Mouse (Mus musculus) embryonic facial prominence, embryonic 11.5 days (tissue): ENCODE measurements around the gene Necap2. TPM values are rescaled to one million over a fixed set of nuclear protein-coding genes. Genes with fewer than 3 reads are reported as not detected.

Experiments used
- ATAC-seq: fragments of 200-750 bp; cut with Nextera tagmentation; replicated peaks from 2 replicates; pipeline ENCODE4 v1.8.0; 2017; ENCODE audit warnings: low read depth; ENCODE audit not compliant: insufficient number of reproducible peaks, low FRiP score, low TSS enrichment
- DNase-seq: peaks from one replicate; pipeline ENCODE4 v3.0.0-alpha.2; 2015; ENCODE audit warnings: low spot score
- H3K27ac ChIP-seq: fragments of 300-500 bp; sonication (generic); replicated peaks from 2 replicates; pipeline ENCODE4 v1.5.1; 2014; ENCODE audit warnings: mild to moderate bottlenecking, low read depth, low read length, control low read depth
- H3K27me3 ChIP-seq: fragments of 300-500 bp; sonication (generic); 2 replicates; pipeline ENCODE4 v1.6.1; 2014; ENCODE audit warnings: mild to moderate bottlenecking, low read length, moderate library complexity, mixed read lengths; ENCODE audit not compliant: control insufficient read depth, insufficient read depth
- H3K36me3 ChIP-seq: fragments of 300-500 bp; sonication (generic); replicated peaks from 2 replicates; pipeline ENCODE4 v1.6.1; 2014; ENCODE audit warnings: low read depth, mild to moderate bottlenecking, low read length, moderate library complexity, mixed read lengths; ENCODE audit not compliant: control insufficient read depth, insufficient read depth
- H3K4me1 ChIP-seq: fragments of 300-500 bp; sonication (generic); 2 replicates; pipeline ENCODE4 v1.6.1; 2014; ENCODE audit warnings: low read length, mixed read lengths; ENCODE audit not compliant: control insufficient read depth, insufficient read depth
- H3K4me2 ChIP-seq: fragments of 300-500 bp; sonication (generic); 2 replicates; pipeline ENCODE4 v1.6.1; 2014; ENCODE audit warnings: low read depth, mild to moderate bottlenecking, control low read depth, low read length, moderate library complexity
- H3K4me3 ChIP-seq: fragments of 300-500 bp; sonication (generic); 2 replicates; pipeline ENCODE4 v1.5.1; 2014; ENCODE audit warnings: low read depth, low read length, control low read depth
- H3K9ac ChIP-seq: fragments of 300-500 bp; sonication (generic); replicated peaks from 2 replicates; pipeline ENCODE4 v1.6.1; 2014; ENCODE audit warnings: mild to moderate bottlenecking, control low read depth, low read length
- H3K9me3 ChIP-seq: fragments of 300-500 bp; sonication (generic); replicated peaks from 2 replicates; pipeline ENCODE4 v1.6.1; 2016; ENCODE audit warnings: mild to moderate bottlenecking, low read length, inconsistent platforms, mixed read lengths; ENCODE audit not compliant: control insufficient read depth
- WGBS: fragments of 180-500 bp; shearing (Covaris S2); extraction: QIAGEN DNeasy Blood & Tissue Kit; methylation state at CpG from one replicate; pipeline ENCODE4 v1.1.7; 2014; 5-methylcytosine and 5-hydroxymethylcytosine counted together
- polyA plus RNA-seq: library from polyadenylated mRNA; unstranded; fragments of >200 nt; fragmentation: Nextera tagmentation; extraction: Ambion mirVana; gene quantifications from 2 replicates; pipeline ENCODE4 v1.2.1, GENCODE M21; 2014

Gene Necap2
- polyA plus RNA-seq, 1 experiment from 2014 or later: 57.0 TPM

DNA sequence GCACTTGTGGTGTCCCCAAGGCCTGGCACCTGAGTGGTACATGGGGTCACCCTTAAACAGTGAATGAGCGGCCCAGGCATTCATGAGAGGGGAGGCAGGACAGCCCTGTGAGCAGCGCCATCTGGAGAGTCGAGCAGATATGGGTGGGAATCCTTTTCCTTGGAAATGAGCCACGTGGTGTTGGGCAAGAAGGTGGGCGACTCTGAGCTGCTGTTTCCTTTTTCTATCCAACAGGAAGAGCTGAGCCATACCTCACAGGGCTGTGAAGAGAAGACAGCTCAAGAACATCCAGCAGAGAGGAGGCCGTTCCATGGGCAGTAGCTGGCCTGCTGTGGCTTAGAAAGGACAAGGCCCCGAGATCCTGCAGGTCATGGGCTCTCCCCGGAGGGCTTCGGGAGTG lies 10.6 kb upstream of the Necap2 start:
- Histone ChIP-seq H3K4me1 (no peaks in the 10 kb centered on the region), H3K4me2 (no peak overlapping the region), H3K9me3 (no peaks in the 10 kb centered on the region), H3K36me3 (no peaks in the 10 kb centered on the region), H3K4me3 (no peak overlapping the region), H3K9ac (no peak overlapping the region), H3K27ac (no peak overlapping the region), H3K27me3 (no peaks in the 10 kb centered on the region)
- no peak for DNase-seq
- WGBS: 67% methylated on average over 9 of the region's 9 CpGs
- no peak for ATAC-seq

GRCm38 (mm10) chr4:141088033-141088432 lies 9.9 kb upstream of the Necap2 start, which contains the start of gene Spata21:
Gene Spata21 (plus strand): TSS chr4:141088333.
- ATAC-seq (no peak), DNase-seq (no peak)
- H3K4me1 ChIP-seq: no peaks in the 10 kb centered on the region
- no peaks in the 10 kb centered on the region for H3K9me3 ChIP-seq
- no peaks in the 10 kb centered on the region for H3K27me3 ChIP-seq
- H3K36me3 ChIP-seq: no peaks in the 10 kb centered on the region
- no peak within 1 kb of the TSS for H3K27ac ChIP-seq
- no peak within 1 kb of the TSS for H3K4me2 ChIP-seq
- no peak within 1 kb of the TSS; the same call in 1 of the 2 replicates for H3K9ac ChIP-seq
- WGBS: 74% methylated on average over 6 of the region's 6 CpGs
- no peak within 1 kb of the TSS for H3K4me3 ChIP-seq

DNA sequence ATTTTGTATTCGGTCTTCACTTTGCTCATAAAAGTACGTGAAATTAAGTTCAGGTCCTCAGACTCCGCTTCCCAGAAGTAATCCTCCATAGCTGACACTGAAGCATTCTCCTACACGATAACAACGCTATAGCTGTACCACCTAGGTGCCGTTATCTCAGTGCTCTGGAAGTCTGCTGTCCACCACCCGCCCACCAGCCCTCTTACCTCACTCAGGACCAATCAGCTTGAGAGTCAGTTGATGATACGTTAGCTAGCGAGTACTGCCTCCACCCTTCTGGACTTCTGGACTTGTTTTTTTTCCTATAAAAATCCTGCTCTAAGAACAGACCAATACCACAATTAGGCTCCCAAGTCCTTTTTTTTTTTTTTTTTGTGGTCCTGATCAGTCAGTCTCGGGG lies 8.7 kb upstream of the Necap2 start:
- WGBS: 74% methylated on average over 10 of the region's 10 CpGs
- H3K4me3 ChIP-seq: no peak overlapping the region
- H3K36me3 ChIP-seq: no peaks in the 10 kb centered on the region
- DNase-seq (no peak), ATAC-seq (no peak)
- no peaks in the 10 kb centered on the region for H3K9me3 ChIP-seq
- no peaks in the 10 kb centered on the region for H3K27me3 ChIP-seq
- no peak overlapping the region for H3K9ac ChIP-seq
- no peaks in the 10 kb centered on the region for H3K4me1 ChIP-seq
- no peak overlapping the region for H3K4me2 ChIP-seq
- H3K27ac ChIP-seq: no peak overlapping the region

GRCm38 (mm10) chr4:141078510-141079137 lies 467 bp upstream of the Necap2 start:
- Histone ChIP-seq H3K36me3 (no peaks in the 10 kb centered on the region), H3K4me2 (no peak overlapping the region), H3K27ac (no peak overlapping the region), H3K4me3 (no peak overlapping the region), H3K4me1 (no peaks in the 10 kb centered on the region), H3K9ac (no peak overlapping the region), H3K27me3 (no peaks in the 10 kb centered on the region), H3K9me3 (no peaks in the 10 kb centered on the region)
- 70% methylated on average over 18 of the region's 18 CpGs for WGBS
- DNase-seq: no peak
- no peak for ATAC-seq

DNA sequence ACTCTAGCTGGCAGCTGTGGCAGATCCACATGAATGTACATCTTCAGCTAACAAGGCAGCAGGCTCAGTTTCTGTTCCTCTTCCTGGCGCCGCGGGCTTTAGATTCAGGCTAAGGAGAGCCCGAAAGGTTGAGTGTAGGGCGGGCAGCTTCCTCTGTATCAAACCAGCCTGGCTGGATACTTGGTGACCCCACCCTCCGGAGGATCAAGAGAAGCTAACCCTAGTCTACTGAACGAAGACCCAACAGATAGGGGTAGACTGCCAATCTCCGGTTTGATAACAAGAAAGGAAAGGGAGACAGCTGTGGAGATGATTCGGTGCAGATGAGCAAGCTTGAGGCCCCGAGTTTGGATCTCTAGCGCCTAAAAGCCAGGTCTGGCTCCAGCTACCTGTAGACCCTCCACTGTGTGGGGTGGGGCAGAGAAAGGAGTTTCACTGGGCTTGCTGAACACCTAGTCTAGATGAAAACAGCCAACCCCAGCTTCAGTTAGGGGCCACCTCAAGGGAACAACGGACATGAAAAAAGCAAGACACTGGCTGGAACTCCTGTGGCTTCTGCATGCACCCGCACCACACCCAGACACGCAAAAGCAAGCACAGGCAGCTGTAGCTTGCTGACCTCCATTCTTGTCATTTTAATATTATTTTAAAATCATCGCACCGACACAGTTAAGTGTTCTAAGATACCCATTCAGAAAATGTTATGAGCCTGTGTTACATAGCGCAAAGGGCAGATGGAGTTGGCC lies 1.2 kb downstream of the Necap2 start:
- DNase-seq (no peak), ATAC-seq (no peak)
- Histone ChIP-seq H3K27me3 (no peaks in the 10 kb centered on the region), H3K36me3 (no peaks in the 10 kb centered on the region; the same call in 1 of the 2 replicates), H3K4me1 (no peaks in the 10 kb centered on the region), H3K4me3 (peak overlapping the region; percentile 89), H3K4me2 (peak overlapping the region; percentile 91), H3K27ac (no peak overlapping the region), H3K9me3 (no peaks in the 10 kb centered on the region), H3K9ac (peak overlapping the region; percentile 83)
- 80% methylated on average over 17 of the region's 17 CpGs for WGBS

- Histone ChIP-seq H3K4me3 (no peak overlapping the region), H3K36me3 (peaks cover 3% of the 10 kb centered on the region), H3K4me2 (no peak overlapping the region), H3K27me3 (no peaks in the 10 kb centered on the region), H3K4me1 (no peaks in the 10 kb centered on the region), H3K27ac (no peak overlapping the region), H3K9me3 (no peaks in the 10 kb centered on the region), H3K9ac (no peak overlapping the region)
- no peak for ATAC-seq
- 90% methylated on average over 4 of the region's 4 CpGs for WGBS
- DNase-seq: no peak
Observed at GRCm38 (mm10) chr4:141074109-141074508, 4.0 kb downstream of the Necap2 start.

DNA sequence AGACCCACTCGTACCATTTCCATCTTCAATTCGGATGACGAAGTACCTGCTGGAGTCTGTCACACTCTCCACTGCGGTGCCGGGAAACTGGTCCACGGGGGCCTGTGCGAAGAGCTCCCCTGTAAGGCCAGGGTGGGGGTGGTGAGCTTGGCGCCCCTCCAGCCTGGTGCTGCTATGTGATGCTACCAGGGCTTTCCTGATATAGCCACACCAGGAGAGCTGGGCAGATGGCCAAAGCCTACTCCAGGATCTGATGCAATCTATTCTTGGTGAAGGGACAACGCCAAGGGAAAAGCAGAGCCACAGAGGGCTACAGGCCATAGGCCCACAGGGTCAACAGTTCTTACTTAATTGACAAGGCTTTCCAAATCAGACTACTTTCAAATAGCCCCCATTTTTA lies 4.5 kb downstream of the Necap2 start:
- H3K4me2 ChIP-seq: no peak overlapping the region
- DNase-seq (no peak), ATAC-seq (no peak)
- H3K4me3 ChIP-seq: no peak overlapping the region
- H3K27me3 ChIP-seq: no peaks in the 10 kb centered on the region
- H3K9ac ChIP-seq: no peak overlapping the region
- H3K27ac ChIP-seq: no peak overlapping the region
- no peaks in the 10 kb centered on the region for H3K4me1 ChIP-seq
- no peaks in the 10 kb centered on the region for H3K9me3 ChIP-seq
- WGBS: 94% methylated on average over 9 of the region's 9 CpGs
- peaks cover 5% of the 10 kb centered on the region for H3K36me3 ChIP-seq

DNA sequence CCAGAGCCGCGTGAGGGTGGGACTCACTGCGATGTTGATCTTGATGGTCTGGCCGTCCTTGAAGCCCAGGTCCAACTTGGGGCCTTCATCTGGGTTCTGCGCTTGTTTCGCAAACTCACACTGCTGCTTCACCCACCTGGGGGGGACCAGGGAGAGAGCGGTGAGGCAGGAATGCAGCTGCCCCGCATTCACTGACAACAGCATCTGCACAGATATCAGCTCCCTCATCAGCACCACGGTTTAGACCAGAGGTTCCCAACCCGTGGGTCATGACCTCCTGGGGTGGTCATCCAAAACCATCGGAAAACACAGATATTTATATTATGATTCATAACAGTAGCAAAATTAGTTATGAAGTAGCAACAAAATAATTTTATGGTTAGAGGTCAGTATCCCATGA lies 5.7 kb downstream of the Necap2 start:
- DNase-seq: no peak
- no peaks in the 10 kb centered on the region for H3K9me3 ChIP-seq
- H3K4me3 ChIP-seq: no peak overlapping the region
- no peak overlapping the region for H3K4me2 ChIP-seq
- H3K4me1 ChIP-seq: no peaks in the 10 kb centered on the region
- no peak overlapping the region for H3K27ac ChIP-seq
- WGBS: 92% methylated on average over 11 of the region's 11 CpGs
- H3K9ac ChIP-seq: no peak overlapping the region
- peaks cover 6% of the 10 kb centered on the region for H3K36me3 ChIP-seq
- ATAC-seq: no peak
- H3K27me3 ChIP-seq: no peaks in the 10 kb centered on the region
